Mouse (Mus musculus): ENCODE measurements around the gene Parvb. TPM values are rescaled to one million over a fixed set of nuclear protein-coding genes. Genes with fewer than 3 reads are reported as not detected.

Parvb gene
- polyA plus RNA-seq, 1 experiment from 2014 or later: 3.2 TPM

DNA sequence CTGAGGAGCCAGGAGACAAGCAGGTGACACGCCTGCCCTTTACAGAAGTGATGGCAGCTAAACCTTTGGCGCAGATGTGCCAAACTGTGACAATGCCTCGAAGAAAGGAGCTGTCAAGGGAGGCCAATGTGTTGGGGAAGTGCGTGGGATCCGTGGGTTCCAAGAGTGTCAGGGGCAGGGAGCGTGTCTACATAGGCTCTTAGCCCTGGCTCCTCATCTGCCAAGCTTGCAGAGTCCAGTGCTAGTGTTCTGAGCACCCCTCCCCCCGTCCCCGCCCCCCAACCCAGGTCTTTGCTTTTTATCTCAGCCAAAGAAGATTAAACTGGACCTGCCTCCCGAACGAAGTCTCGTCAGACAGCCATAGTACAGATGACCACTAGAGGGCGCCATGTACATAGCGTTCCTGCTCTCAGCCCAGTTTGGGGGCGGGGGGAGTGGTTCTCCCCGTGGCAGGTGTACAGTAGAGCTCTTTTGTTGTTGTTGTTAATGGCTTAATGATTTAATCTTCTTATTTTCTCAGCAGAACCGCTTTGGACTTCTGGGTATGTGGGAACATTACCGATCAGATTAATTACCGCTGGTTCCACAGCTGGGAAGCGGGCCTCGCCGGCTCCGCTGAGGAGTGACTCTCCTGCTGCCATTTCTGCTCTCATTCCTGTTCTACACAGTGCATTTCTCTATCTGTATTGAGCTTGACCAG lies 28.4 kb downstream of the Parvb start:
- Histone ChIP-seq H3K4me2 (peak overlapping the region; percentile 20; the same call in 1 of the 2 replicates), H3K36me3 (no peaks in the 10 kb centered on the region), H3K4me3 (no peak overlapping the region), H3K9ac (no peak overlapping the region), H3K4me1 (peaks cover 2% of the 10 kb centered on the region; the same call in 1 of the 2 replicates), H3K9me3 (no peaks in the 10 kb centered on the region), H3K27me3 (peaks cover 18% of the 10 kb centered on the region), H3K27ac (no peak overlapping the region)
- 34% methylated on average over 22 of the region's 22 CpGs for WGBS
- ATAC-seq (ENCODE audit: insufficient number of reproducible peaks, low FRiP score, low TSS enrichment, low read depth): no peak

DNA sequence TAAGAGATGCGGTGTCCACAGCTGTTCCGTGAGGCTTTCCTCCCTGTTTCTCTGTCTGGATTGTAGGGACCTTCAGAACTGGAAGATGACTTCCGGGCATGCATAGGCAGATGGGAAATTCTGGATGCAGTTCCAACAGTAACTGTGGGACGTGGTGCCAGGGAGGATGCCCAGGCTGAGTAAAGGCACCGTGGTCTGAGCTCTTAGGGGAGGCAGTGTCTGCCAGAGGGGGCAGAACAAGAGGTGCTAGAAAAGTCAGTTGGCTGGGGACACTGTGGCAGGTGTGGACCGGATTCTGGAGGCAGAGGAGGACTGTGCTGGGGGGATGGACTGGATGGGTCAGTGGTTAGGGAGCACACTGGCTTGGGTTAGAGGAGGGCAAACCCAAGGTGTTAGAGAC lies 30.8 kb downstream of the Parvb start:
- H3K4me3 ChIP-seq: no peak overlapping the region
- H3K9ac ChIP-seq: no peak overlapping the region
- no peaks in the 10 kb centered on the region for H3K36me3 ChIP-seq
- H3K27me3 ChIP-seq: peaks cover 14% of the 10 kb centered on the region
- H3K4me1 ChIP-seq: peaks cover 2% of the 10 kb centered on the region; the same call in 1 of the 2 replicates
- 92% methylated on average over 6 of the region's 6 CpGs for WGBS
- no peak for ATAC-seq (ENCODE audit: insufficient number of reproducible peaks, low FRiP score, low TSS enrichment, low read depth)
- H3K9me3 ChIP-seq: no peaks in the 10 kb centered on the region
- H3K27ac ChIP-seq: no peak overlapping the region
- no peak overlapping the region for H3K4me2 ChIP-seq

GRCm38 (mm10) chr15:84263573-84263972 lies 31.7 kb downstream of the Parvb start:
- no peaks in the 10 kb centered on the region for H3K36me3 ChIP-seq
- H3K4me1 ChIP-seq: 0 out of 2 replicates have a peak, but pooled peaks cover 2% of the 10 kb centered on the region
- peaks cover 14% of the 10 kb centered on the region for H3K27me3 ChIP-seq
- H3K9ac ChIP-seq: no peak overlapping the region
- no peak for ATAC-seq (ENCODE audit: insufficient number of reproducible peaks, low FRiP score, low TSS enrichment, low read depth)
- H3K4me2 ChIP-seq: no peak overlapping the region
- WGBS: 69% methylated on average over 2 of the region's 2 CpGs
- no peak overlapping the region for H3K27ac ChIP-seq
- no peak overlapping the region for H3K4me3 ChIP-seq
- no peaks in the 10 kb centered on the region for H3K9me3 ChIP-seq

GRCm38 (mm10) chr15:84265141-84265540 lies 33.3 kb downstream of the Parvb start:
- WGBS: 73% methylated on average over 11 of the region's 11 CpGs
- Histone ChIP-seq H3K9me3 (no peaks in the 10 kb centered on the region), H3K4me3 (no peak overlapping the region), H3K36me3 (no peaks in the 10 kb centered on the region), H3K27me3 (peaks cover 4% of the 10 kb centered on the region; the same call in 1 of the 2 replicates), H3K4me2 (no peak overlapping the region), H3K9ac (no peak overlapping the region), H3K4me1 (peaks cover 4% of the 10 kb centered on the region), H3K27ac (no peak overlapping the region)
- no peak for ATAC-seq (ENCODE audit: insufficient number of reproducible peaks, low FRiP score, low TSS enrichment, low read depth)

DNA sequence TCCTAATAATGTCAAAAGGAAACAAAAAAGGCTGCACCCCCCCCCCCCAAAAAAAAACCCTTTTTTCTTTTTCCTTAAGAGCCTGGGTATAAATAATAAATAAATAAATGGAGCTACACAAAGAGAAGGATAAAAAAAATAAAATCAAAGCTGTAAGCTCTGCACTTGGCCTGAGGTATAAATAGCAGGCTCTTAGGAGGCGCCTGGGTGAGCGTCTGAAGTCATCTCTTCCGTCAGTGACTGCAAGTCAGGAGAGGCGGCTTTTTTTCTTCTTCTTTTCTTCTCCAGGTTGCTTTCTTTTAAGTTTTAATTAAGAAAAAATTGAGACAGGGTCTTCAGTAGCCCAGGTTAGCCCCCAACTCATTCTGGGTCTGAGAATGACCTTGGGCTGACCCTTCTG lies 34.4 kb downstream of the Parvb start:
- Histone ChIP-seq H3K4me2 (no peak overlapping the region), H3K27me3 (no peaks in the 10 kb centered on the region; the same call in 1 of the 2 replicates), H3K4me1 (peaks cover 8% of the 10 kb centered on the region), H3K36me3 (no peaks in the 10 kb centered on the region), H3K9ac (no peak overlapping the region), H3K27ac (no peak overlapping the region), H3K9me3 (no peaks in the 10 kb centered on the region), H3K4me3 (no peak overlapping the region)
- WGBS: 70% methylated on average over 4 of the region's 4 CpGs
- ATAC-seq (ENCODE audit: insufficient number of reproducible peaks, low FRiP score, low TSS enrichment, low read depth): no peak

DNA sequence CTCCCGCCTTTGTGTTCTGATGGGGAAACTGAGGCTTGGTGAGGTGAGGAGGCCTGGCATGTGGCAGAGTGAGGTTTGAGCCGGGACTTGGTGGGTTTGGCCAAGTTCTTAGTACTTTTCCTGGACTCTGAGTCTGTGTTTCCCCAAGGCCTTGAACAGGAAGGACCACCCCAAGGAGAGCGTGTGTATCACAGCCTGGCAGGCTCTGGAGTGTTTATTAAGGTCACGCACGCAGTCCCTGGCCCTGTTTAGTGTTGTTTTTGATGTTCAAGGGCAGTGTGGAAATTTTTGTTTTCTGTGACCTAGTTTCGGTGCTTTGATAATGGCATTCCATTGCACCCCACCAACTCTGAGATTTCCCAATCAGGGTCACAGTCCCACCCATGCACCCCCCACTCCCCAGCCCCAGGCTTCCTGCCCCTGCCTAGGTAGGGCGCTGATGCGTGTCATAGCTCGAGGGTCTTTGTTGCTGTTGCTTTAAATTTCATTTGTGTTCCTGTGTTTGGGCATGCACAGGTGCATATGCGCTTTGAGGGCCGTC lies 35.9 kb downstream of the Parvb start:
- Histone ChIP-seq H3K36me3 (no peaks in the 10 kb centered on the region), H3K27ac (no peak overlapping the region), H3K9me3 (no peaks in the 10 kb centered on the region), H3K9ac (no peak overlapping the region), H3K4me3 (no peak overlapping the region), H3K4me2 (no peak overlapping the region), H3K27me3 (no peaks in the 10 kb centered on the region; the same call in 1 of the 2 replicates), H3K4me1 (peaks cover 8% of the 10 kb centered on the region)
- ATAC-seq (ENCODE audit: insufficient number of reproducible peaks, low FRiP score, low TSS enrichment, low read depth): no peak
- WGBS: 87% methylated on average over 11 of the region's 11 CpGs

DNA sequence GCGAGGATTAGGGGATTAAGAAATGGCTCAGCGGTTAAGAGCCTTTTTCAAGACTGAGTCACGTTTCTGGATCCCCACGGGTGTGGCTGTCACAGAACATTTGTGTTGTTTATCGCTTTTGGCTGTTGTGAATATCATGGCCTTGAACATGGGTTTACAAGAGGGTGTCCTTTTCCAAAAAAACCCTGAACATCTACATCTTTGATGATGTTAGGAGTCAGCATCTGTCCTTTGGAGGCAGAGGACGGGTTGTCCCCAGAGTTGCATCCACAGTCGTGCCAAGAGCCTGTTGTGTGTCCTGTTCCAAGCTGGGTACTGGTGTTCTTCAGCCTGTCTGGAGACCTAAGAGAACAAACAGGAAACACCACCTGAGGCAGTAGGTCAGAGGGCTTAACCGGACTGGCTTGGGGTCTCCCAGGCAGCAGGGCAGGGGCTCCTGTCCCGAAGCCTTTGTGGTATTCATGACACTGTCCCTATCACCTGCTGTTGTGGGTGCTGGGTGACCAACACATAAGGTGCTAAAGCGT lies 37.3 kb downstream of the Parvb start:
- no peak for ATAC-seq (ENCODE audit: insufficient number of reproducible peaks, low FRiP score, low TSS enrichment, low read depth)

DNA sequence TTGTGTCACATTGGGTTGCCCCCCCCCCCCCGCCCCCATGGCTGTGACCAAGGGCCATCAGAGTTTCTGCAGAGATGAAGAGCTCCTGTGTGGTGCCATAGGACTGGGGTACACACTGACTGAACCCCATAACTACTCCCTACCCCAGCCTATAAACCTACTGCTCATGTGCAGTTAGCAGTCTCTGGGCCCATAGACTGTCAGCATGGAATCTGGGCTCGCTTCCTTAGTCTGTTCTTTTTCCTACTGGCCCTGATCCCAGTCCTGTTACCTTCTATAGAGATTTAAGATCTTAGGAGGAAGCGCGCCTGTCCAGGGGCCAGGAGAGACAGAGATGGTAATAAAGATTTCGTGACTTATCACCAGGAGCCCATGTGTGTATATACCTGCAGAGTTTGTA lies 38.2 kb downstream of the Parvb start:
- H3K27me3 ChIP-seq: no peaks in the 10 kb centered on the region; the same call in 1 of the 2 replicates
- H3K4me3 ChIP-seq: no peak overlapping the region
- 71% methylated on average over 5 of the region's 5 CpGs for WGBS
- H3K27ac ChIP-seq: no peak overlapping the region
- H3K36me3 ChIP-seq: no peaks in the 10 kb centered on the region
- H3K4me1 ChIP-seq: peaks cover 8% of the 10 kb centered on the region
- ATAC-seq (ENCODE audit: insufficient number of reproducible peaks, low FRiP score, low TSS enrichment, low read depth): no peak
- H3K9ac ChIP-seq: no peak overlapping the region
- no peak overlapping the region for H3K4me2 ChIP-seq
- H3K9me3 ChIP-seq: no peaks in the 10 kb centered on the region

More for the DNA sequence above, 37.3 kb downstream of the Parvb start:
- Histone ChIP-seq H3K9ac (no peak overlapping the region), H3K36me3 (no peaks in the 10 kb centered on the region), H3K27me3 (no peaks in the 10 kb centered on the region; the same call in 1 of the 2 replicates), H3K9me3 (no peaks in the 10 kb centered on the region), H3K27ac (no peak overlapping the region), H3K4me2 (no peak overlapping the region), H3K4me1 (peaks cover 8% of the 10 kb centered on the region), H3K4me3 (no peak overlapping the region)
- WGBS: 83% methylated on average over 10 of the region's 10 CpGs

DNA sequence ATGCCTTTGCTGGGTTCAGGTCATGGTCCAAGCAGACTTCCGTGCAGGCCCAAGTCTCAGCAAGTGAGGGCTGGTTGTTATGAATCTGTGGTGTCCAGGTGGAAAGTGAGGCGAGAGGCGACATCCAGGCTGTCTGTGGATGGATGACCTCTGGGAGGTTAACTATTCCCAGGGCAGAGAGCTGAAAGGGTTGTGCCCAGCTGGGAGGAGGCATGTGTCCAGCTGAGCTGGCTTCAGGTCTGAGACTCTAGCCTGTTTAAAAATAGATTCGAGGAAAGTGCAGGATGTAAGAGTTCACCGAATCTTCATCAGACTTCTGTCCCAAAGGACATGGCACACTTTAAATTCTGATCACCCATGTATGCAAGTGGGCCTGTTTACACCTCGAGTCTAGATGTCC lies 38.6 kb downstream of the Parvb start:
- no peak for ATAC-seq (ENCODE audit: insufficient number of reproducible peaks, low FRiP score, low TSS enrichment, low read depth)
- Histone ChIP-seq H3K27me3 (no peaks in the 10 kb centered on the region; the same call in 1 of the 2 replicates), H3K36me3 (no peaks in the 10 kb centered on the region), H3K27ac (no peak overlapping the region), H3K9ac (no peak overlapping the region), H3K4me2 (no peak overlapping the region), H3K9me3 (no peaks in the 10 kb centered on the region), H3K4me3 (no peak overlapping the region), H3K4me1 (peaks cover 8% of the 10 kb centered on the region)
- 75% methylated on average over 6 of the region's 6 CpGs for WGBS

DNA sequence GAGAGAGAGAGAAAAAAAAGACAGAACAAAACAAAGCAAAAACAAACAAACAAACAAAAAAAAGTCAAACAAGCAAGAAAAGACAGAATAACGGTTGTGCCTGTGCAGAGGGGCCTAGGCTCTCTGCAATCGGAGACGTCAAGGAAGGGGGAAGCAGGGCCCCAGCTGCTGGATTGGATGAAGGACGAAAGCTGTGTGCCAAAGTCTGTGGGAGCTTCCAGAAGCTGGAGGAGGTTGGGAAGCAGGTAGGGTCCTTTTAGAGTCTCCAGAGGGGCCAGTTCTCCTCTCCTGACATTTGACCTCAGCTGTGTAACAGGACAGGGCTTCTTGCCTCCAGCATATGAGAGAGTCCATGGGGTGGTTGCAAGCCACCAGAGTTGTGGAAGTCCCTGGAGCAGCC lies 44.2 kb downstream of the Parvb start:
- Histone ChIP-seq H3K4me3 (no peak overlapping the region), H3K4me2 (no peak overlapping the region), H3K27ac (no peak overlapping the region), H3K36me3 (no peaks in the 10 kb centered on the region), H3K9ac (no peak overlapping the region), H3K4me1 (no peaks in the 10 kb centered on the region), H3K27me3 (no peaks in the 10 kb centered on the region), H3K9me3 (no peaks in the 10 kb centered on the region)
- 60% methylated on average over 4 of the region's 4 CpGs for WGBS
- ATAC-seq (ENCODE audit: insufficient number of reproducible peaks, low FRiP score, low TSS enrichment, low read depth): no peak

DNA sequence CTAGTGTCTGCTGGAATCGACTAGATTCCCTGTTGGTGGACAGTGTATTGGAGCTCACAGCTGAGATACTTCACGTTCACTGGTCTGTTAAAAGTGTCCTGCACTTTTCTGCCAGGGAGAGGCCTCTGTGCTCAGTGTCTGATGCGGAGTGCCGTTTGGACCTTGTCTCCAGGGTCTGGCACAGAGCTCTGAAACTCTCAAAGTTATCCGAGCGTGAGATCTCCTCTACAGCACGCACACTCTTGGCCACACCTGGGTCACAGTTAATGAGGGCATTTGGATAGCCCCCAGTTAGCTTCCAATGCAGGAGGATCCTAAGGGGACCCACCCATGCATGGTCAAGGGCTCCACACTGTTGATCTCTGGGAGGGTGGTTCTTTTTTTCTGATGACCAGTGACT lies 46.2 kb downstream of the Parvb start:
- no peaks in the 10 kb centered on the region for H3K27me3 ChIP-seq
- H3K4me2 ChIP-seq: no peak overlapping the region
- H3K9me3 ChIP-seq: no peaks in the 10 kb centered on the region
- no peak overlapping the region for H3K27ac ChIP-seq
- no peak overlapping the region for H3K9ac ChIP-seq
- H3K4me1 ChIP-seq: no peaks in the 10 kb centered on the region
- H3K36me3 ChIP-seq: no peaks in the 10 kb centered on the region
- ATAC-seq (ENCODE audit: insufficient number of reproducible peaks, low FRiP score, low TSS enrichment, low read depth): no peak
- no peak overlapping the region for H3K4me3 ChIP-seq
- 81% methylated on average over 7 of the region's 7 CpGs for WGBS

- no peak overlapping the region for H3K4me2 ChIP-seq
- H3K4me3 ChIP-seq: no peak overlapping the region
- 55% methylated on average over 7 of the region's 7 CpGs for WGBS
- ATAC-seq (ENCODE audit: insufficient number of reproducible peaks, low FRiP score, low TSS enrichment, low read depth): no peak
- no peaks in the 10 kb centered on the region for H3K27me3 ChIP-seq
- H3K27ac ChIP-seq: no peak overlapping the region
- no peak overlapping the region for H3K9ac ChIP-seq
- no peaks in the 10 kb centered on the region for H3K4me1 ChIP-seq
- H3K9me3 ChIP-seq: no peaks in the 10 kb centered on the region
- H3K36me3 ChIP-seq: no peaks in the 10 kb centered on the region
These were observed 46.8 kb downstream of the Parvb start for GRCm38 (mm10) chr15:84278656-84279055.
